Mouse (Mus musculus) macrophage (primary cell): ENCODE results near the gene Vmn1r57. TPM values are rescaled to one million over a fixed set of nuclear protein-coding genes. Genes with fewer than 3 reads are reported as not detected.
"Not testable (repeated sequence)": the region's sequence is repeated elsewhere in the genome, so short reads cannot be mapped to it uniquely, and the experiment has no call there.

Experiments
- H3K27ac ChIP-seq: fragments of 350-480 bp; formaldehyde crosslinking; 2 replicates; pipeline ENCODE4 v1.9.0; 2021
- H3K36me3 ChIP-seq: fragments of 350-480 bp; formaldehyde crosslinking; 2 replicates; pipeline ENCODE4 v1.9.0; 2021; ENCODE audit errors: inconsistent target
- H3K4me3 ChIP-seq: fragments of 350-480 bp; formaldehyde crosslinking; 2 replicates; pipeline ENCODE4 v1.9.0; 2021; ENCODE audit errors: inconsistent target
- H3K79me2 ChIP-seq: fragments of 350-480 bp; formaldehyde crosslinking; 2 replicates; pipeline ENCODE4 v1.9.0; 2021; ENCODE audit errors: inconsistent target
- WGBS: methylation state at CpG from one replicate; pipeline ENCODE4 v1.1.7; 2026; ENCODE audit warnings: inconsistent platforms; ENCODE audit not compliant: missing documents; 5-methylcytosine and 5-hydroxymethylcytosine counted together
- polyA plus RNA-seq: library from polyadenylated mRNA; stranded (reverse); fragments of 250-400 nt; gene quantifications from 3 replicates; pipeline ENCODE4 v1.2.4, GENCODE M21; 2018; ENCODE audit warnings: inconsistent platforms
- total RNA-seq, 78 experiments: library from RNA; depleted of rRNA; stranded (reverse); fragments of 250-400 nt; gene quantifications; 1 replicate in 9 of 78; 2 replicates in 24 of 78; 3 replicates in 43 of 78; 4 replicates in 2 of 78; pipeline ENCODE4 v1.2.4; 2018; ENCODE audit warnings: inconsistent platforms in 56 of 78

The Vmn1r57 gene
- total RNA-seq (2018; cell fraction: chromatin; rRNA removed), result not detected
- total RNA-seq (2018; cell fraction: cytosol; rRNA removed), result not detected
- total RNA-seq (2018; cell fraction: nucleus; rRNA removed), result not detected
- not detected in 3 replicates for polyA plus RNA-seq

DNA sequence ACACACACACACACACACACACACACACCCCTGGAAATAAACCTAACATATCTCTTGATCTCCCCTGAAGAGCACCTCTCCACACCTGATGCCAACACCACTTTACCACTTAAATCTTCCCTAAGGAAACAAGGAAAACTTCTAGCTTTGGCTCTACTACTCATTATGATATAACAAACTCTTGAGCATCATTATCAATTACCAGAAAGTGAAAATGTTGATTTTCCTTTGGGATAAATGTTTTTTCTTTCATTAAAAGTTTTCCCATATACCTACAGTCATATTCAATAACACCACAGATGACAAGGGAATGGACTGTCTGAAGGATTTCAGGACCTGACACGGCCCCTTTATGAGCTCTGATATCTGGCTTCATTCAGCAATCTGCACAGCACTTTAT lies at the start of gene Vmn1r57:
TSS of gene Vmn1r57 (plus strand) at position 301 of the 400 bp plus-strand sequence.
- WGBS, result 88% methylated on average over 1 of the region's 1 CpGs
- not testable (repeated sequence) for H3K4me3 ChIP-seq, H3K36me3 ChIP-seq, H3K79me2 ChIP-seq, H3K27ac ChIP-seq

DNA sequence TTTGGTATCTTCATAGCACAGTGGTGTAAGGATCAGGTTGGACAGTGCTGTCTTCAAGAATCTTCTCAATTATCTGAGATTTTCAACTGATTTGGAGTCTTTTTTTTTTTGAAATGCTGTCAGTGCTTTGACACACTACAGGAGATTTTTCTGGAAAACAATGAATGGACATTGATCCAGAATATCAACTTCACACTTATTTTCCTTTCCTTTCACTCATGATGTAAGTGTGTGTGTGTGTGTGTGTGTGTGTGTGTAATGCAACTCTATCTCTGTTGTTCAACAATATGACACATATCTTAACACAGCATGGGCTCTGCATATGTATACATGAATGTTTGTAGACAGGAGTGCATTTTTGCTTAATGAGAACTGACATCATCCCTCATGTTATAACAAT lies 21.6 kb upstream of the Vmn1r57 start, which contains the start of gene Vmn1r56:
TSS of gene Vmn1r56 (minus strand) at position 101 of the 400 bp plus-strand sequence.
- not testable (repeated sequence) for H3K36me3 ChIP-seq, H3K4me3 ChIP-seq, H3K27ac ChIP-seq, H3K79me2 ChIP-seq

DNA sequence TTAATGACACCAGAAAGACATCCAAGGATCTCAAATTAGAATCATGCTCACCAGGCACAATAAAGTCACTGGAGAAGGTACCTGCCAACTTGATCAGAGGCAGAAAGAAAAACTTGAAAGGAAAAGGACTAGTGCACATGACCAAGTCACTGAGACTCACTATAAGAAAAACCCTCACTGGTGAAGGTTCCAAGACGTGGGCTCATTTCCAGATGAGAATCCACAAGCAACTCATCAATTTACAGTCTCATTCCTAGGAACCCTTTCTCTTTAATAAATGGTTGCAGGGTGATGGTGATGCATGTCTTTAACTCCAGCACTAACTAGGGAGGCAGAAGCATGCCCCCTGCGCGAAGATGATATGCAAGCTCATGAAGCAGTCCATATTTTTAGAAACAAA lies 44.8 kb downstream of the Vmn1r57 start:
- Histone ChIP-seq H3K79me2 (no peaks in the 10 kb centered on the region), H3K27ac (no peak overlapping the region), H3K4me3 (no peak overlapping the region), H3K36me3 (no peaks in the 10 kb centered on the region)
- 97% methylated on average over 3 of the region's 3 CpGs for WGBS

Other genes with a start within 250 kb of the Vmn1r57 start
- gene Sbk3, start 247.3 kb upstream of the Vmn1r57 start, polyA plus RNA-seq, result not detected in 3 replicates
- 4.3 to 9.9 TPM (median 7.3 TPM) in 3 replicates for gene Zfp579, start 222.3 kb upstream of the Vmn1r57 start, polyA plus RNA-seq
- gene Zfp524, start 204.1 kb upstream of the Vmn1r57 start, polyA plus RNA-seq, result 13.7 to 24.6 TPM (median 14.3 TPM) in 3 replicates
- gene Fiz1, start 203.8 kb upstream of the Vmn1r57 start, polyA plus RNA-seq, result 16.5 to 21.5 TPM (median 18.2 TPM) in 3 replicates
- not detected in 3 replicates for gene Gm44973, start 203.0 kb upstream of the Vmn1r57 start, polyA plus RNA-seq
- gene Zfp865, start 198.1 kb upstream of the Vmn1r57 start, polyA plus RNA-seq, result 11.9 to 13.8 TPM (median 12.4 TPM) in 3 replicates
- gene Ccdc106, start 197.9 kb upstream of the Vmn1r57 start, polyA plus RNA-seq, result 0.28 to 1.1 TPM (median 0.37 TPM) in 3 replicates
- 0.25 to 0.76 TPM in 2 of 3 replicates, not detected in the other for gene 4632433K11Rik, start 184.4 kb upstream of the Vmn1r57 start, polyA plus RNA-seq
- gene Zfp784, start 180.0 kb upstream of the Vmn1r57 start, polyA plus RNA-seq, result 1.8 to 2.2 TPM (median 1.8 TPM) in 3 replicates
- gene Zfp580, start 167.0 kb upstream of the Vmn1r57 start, polyA plus RNA-seq, result 2.0 TPM in 3 replicates
- 93.4 to 180 TPM (median 101 TPM) in 3 replicates for gene U2af2, start 156.3 kb upstream of the Vmn1r57 start, polyA plus RNA-seq
- gene Epn1, start 138.3 kb upstream of the Vmn1r57 start, polyA plus RNA-seq, result 84.6 to 130 TPM (median 119 TPM) in 3 replicates
- gene Rfpl4, start 101.5 kb upstream of the Vmn1r57 start, polyA plus RNA-seq, result not detected in 3 replicates
- gene Rasl2-9, start 92.5 kb upstream of the Vmn1r57 start, polyA plus RNA-seq, result 0.32 to 1.4 TPM (median 0.40 TPM) in 3 replicates
- gene Vmn1r55, start 68.8 kb upstream of the Vmn1r57 start, polyA plus RNA-seq, result not detected in 3 replicates
- not detected in 3 replicates for gene Vmn1r56, start 21.7 kb upstream of the Vmn1r57 start, polyA plus RNA-seq
- not detected in 3 replicates for gene Gm5065, start 132.0 kb downstream of the Vmn1r57 start, polyA plus RNA-seq
- gene Nlrp2, start 132.5 kb downstream of the Vmn1r57 start, polyA plus RNA-seq, result not detected in 3 replicates
- not detected in 3 replicates for gene Vmn1r58, start 194.9 kb downstream of the Vmn1r57 start, polyA plus RNA-seq
- not detected in 3 replicates for gene Vmn1r59, start 238.3 kb downstream of the Vmn1r57 start, polyA plus RNA-seq